Mouse (Mus musculus): ENCODE results near the gene A330070K13Rik.

Gene A330070K13Rik

DNA sequence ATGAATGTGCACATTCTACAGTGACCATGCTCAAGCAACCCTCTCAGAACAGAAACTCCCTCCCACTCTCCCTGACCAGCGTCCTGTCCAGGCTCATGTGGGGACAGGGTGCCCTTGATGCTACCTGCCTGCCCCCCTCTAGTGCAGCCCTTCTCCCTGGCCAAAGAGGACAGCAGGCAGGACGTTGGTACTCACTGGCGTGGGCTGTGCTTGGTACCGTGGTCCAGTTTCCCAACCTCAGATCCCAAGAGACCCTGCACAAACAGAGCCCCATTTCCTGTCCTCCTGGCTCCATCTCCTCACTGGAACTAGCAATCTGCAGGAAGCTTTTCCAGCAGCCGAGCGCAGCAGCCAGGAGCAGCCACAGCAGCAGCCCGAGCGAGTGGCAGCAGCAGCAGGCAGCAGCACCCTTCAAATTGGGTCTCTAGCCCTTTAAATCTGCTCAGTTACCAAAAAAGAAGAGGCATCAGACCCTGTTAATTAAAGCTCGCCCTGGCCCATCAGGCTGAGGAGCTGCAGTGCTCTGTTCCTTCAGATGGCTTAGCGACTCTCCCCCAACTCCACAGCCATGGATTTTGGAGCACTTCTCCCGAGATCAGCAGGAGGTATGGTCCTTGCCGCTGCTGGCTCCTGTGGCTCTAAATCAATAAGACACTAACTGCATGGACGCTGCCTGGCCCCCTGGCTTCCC, at the start of gene A330070K13Rik:
Gene A330070K13Rik (minus strand): TSS at position 410 of the 691 bp plus-strand sequence.
- no peak for DNase-seq

DNA sequence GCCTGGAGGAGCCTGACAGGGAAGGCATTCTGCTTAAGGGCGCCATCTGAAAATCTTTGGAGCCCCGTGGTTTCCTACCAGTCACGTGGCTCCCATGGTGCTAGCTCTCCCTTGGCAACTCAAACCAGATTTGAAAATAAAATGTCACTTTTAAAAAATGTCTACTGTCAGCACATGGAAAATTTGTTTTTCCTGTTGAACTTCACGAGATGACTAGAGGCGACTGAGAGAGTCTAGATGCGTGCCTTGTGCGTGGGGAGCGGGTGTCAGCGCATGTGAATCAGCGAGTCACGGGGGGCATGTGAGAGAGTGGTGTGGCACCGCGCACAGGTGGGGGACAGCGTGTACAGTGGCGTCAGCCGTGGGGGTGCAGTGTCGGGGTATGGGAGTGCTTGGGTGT, 27.1 kb upstream of the A330070K13Rik start:
- no peak for DNase-seq

DNA sequence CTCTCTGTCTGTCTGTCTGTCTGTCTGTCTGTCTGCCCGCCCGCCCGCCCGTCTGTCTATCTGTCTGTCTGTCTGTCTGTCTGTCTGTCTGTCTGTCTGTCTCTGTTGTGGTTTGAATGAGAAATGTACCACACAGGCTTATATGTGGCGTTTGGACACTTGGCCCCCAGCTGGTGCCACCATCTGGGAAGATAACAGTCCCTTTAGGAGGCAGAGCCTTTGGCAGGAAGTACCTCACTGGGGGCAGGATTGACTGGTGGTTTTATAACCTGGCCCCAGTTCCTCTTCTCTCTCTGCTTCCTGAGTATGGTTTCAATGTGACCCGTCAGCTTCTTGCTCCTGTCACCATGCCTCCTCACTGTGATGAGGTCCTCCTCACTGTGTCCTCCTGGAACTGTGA, 25.3 kb upstream of the A330070K13Rik start:
- no peak for DNase-seq

DNA sequence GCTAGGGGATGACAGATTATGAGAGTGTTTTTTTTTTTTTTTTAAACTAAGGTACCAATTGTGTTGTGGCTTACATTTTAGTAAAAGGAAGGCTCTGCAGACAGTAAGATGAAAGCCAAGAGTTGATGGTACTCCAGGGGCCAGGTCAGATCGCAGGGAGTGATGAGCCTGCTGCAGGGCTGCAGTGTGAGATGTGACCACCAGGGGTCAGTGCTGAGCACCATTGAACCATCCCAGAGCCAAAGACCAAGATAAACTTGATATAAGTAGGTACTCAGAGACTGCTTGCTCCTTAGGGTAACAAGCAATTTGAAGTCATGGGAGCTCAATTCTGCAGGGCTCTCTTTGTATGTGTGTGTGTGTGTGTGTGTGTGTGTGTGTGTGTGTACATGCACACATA, 20.8 kb upstream of the A330070K13Rik start:
- DNase-seq, result peak; percentile 48

DNA sequence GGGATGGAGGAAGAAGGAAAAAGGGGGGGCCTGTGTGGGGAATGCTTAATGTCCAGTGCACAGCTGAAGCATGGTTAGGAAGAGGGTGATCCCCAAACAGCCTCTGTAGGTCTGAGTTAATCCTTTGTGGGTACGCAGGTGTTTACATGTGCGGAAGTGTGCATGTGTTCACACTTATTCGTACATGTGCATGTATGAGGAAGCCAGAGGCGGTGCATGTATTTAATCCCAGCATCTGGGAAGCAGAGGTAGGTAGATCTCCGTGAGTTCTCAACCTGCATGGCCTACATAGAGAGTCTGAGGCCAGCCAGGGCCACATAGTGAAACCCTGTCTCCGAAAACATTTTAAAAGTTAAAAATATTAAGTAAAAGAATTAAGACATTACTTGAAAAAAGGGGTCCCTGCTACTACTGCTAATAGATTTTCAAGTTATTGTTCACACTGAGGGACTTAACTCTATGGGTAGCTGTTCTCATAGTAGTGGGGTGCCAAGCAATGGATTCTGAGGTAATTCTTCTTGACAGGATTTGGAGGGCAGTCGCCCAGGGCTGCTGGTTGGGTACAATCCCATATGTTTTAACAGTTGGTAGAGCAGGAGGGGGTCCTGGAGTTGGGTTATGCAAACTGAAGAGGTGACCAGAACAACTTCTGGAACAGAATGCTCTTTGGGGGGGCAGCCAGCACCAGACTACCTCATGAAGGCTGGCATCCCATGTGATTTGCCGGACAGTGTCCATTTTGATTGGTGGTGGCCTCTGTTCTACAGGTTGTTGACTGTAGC, 15.9 kb upstream of the A330070K13Rik start:
- DNase-seq, result no peak

DNA sequence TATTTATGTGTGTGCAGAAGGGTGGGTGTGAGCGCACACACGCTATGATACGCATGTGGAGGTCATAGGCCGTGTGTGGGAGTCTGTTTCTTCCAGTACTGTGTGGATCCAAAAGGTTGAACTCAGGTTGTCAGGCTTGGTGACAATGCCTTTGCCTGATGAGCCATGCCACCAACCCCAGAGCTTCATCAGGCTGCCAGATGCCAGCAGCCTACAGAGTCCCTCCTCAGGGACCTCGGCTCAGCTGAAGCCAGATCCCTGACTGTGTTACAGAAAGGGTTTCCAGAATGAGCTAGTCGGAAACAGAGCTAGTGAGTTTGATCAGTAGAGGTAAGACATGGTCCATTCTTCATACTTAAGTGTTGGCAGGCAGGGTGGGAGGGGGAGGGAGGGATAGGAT, 10.7 kb upstream of the A330070K13Rik start:
- DNase-seq, result no peak

DNA sequence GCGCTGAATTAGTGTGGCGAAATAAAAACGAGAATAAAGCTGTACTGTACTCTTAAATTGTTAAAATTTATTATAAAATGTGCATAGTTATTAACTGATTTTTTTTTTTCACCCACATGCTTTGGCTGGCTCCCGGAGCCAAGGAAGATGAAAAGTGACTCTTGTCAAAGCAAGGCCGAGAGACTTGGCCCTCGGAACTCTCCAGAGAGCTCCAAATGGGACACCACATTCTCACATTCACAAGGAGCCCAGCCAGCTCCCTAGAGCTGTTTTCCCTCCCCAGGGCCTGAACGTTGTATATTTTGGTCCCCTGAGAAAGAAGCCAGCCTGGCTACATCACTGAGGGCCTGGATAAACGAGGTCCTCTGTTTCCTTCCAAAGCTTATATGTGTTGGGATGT, 10.0 kb upstream of the A330070K13Rik start:
- peak; percentile 12 for DNase-seq

DNA sequence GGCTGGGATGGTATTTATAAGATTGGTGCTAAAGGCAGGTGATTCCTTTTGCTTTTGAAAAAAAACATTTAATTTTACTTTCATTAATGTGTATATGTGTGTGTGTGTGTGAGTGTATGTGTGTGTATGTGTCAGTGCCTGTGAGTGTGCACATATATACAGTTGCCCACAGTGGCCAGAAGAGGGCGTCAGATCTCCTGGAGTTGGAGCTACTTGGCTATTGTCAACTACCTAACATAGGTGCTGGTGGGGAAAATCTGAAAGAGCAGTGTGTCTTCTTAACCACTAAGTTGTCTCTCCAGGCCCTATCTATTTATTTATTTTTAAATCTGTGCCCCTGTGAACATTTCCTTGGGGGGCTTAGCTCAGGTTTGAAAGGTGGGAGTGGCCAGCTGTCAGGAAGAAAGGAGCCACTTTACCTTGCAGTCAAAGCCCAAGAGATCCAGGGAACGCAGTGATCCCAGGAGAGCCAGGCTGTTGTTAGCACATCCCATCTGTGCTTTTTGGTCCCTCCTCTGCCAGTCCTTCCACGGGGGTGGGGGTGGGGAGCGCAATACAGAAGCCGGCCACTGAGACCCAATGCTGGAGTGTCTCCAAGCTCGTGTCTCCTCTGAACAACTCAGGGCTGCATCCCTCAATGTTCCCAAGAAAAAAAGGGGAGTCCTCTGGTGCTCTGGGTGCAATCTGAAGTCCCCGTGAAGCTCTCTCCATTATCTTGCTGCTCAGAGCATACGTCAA, 9.4 kb upstream of the A330070K13Rik start:
- DNase-seq, result no peak

DNA sequence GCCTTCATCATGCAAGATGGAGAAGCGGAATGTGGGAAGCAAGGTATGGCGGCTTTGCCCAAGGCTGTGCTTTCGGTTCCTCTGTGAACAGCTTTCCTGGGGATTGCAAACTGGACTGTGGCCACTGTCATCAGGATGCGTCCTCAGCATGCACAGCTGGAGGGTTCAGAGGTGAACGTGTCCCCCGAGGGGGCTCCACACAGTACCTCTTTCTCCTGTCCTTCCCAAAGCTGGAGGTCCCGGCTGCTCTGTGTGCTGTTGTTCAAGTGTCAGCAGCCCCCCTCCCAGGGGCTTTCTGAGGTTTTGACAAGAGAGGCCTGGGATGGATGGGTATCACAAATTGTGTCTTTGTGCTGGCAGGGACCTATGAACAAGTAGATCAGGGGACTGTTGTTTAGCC, 2.0 kb upstream of the A330070K13Rik start:
- DNase-seq, result no peak

DNA sequence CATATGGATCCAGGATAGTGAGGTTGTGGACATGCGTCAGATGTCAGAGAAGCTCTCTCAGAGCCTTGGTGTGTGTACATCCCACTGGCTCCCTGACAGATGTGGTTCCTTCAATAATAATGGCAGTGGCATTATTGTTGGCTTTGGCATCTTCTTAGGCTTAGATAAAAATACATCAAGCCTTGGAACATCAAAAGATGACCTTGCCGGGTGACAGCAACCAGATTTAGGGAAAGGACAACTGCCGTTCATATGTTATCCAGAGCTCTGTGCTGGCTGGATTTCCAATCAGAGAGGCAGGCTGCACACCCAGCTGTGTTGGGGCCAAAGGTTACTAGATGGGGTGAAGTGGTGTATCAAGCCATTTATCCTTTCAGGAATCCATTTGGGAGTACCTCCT, 9.0 kb downstream of the A330070K13Rik start:
- DNase-seq, result no peak

DNA sequence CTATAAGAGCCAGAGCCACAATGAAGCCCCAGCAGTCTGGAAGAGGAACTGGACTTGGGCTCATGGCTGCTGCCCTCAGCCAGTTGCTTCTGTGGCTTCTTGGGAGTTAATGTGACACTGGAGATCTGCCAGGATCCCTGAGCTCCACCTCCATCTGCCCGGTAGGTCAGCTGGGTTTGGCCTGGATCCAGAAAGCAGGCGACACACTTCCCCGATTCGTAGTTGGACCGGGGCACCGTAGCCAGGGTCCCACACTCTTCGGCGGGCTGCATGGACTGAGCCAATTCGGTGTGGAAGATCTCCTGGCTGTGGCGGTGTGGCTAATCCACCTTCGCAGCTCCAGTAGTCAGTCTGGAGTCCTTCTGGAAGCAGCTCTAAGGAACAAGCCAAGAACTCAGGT, 15.2 kb downstream of the A330070K13Rik start, which contains the start of gene Caln1:
Gene Caln1 (plus strand): TSS at position 219 of the 400 bp plus-strand sequence.
- peak; percentile 3 for DNase-seq

GRCm38 (mm10) chr5:130368236-130368635, 16.2 kb downstream of the A330070K13Rik start:
- no peak for DNase-seq

DNA sequence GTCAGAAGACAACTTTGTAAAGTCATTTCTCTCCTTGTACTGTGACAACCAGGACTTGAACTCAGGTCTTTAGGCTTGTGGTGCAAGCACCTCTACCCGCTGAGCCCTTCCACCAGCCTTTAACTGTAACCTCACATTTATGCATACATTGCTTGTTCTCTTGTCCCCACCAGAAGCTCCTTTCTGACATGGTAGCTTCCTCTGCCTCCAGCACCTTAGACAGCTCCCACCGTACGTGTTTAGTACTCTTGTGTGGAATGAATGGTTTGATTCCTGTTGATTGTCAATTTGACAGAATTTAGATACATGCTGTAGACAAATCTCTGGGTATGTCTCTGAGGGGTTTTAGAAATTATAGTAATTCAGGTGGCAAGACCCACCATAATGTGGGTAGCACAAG, 20.7 kb downstream of the A330070K13Rik start:
- DNase-seq, result peak; percentile 18

GRCm38 (mm10) chr5:130363111-130363510, 21.3 kb downstream of the A330070K13Rik start:
- DNase-seq, result no peak

- DNase-seq, result no peak
These were observed 29.2 kb downstream of the A330070K13Rik start for GRCm38 (mm10) chr5:130355223-130355622.

- no peak for DNase-seq
These were observed 38.6 kb downstream of the A330070K13Rik start for GRCm38 (mm10) chr5:130345871-130346270.

GRCm38 (mm10) chr5:130344999-130345398, 39.4 kb downstream of the A330070K13Rik start:
- no peak for DNase-seq

DNA sequence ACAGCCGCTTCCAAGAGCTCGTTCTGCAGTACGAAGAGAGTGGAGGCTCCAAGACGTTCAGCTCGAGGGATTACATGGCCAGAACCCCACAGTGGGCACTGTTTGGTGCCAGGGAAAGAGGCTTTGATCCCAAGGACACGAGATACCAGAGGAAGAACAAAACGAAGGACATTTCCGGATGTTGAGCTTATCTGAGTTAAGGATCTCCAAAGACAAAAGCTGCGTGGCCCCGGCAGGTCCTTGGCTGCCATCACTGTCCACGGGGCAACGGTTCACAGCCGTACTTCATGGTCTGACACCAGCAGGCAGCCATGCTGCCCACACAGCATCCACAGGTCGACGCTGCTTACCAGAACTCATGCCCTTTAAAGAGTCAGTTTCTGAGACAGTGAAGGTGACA, 43.8 kb downstream of the A330070K13Rik start:
- DNase-seq, result no peak

GRCm38 (mm10) chr5:130335462-130335861, 49.0 kb downstream of the A330070K13Rik start:
- no peak for DNase-seq

GRCm38 (mm10) chr5:130333971-130334370, 50.5 kb downstream of the A330070K13Rik start:
- no peak for DNase-seq

DNA sequence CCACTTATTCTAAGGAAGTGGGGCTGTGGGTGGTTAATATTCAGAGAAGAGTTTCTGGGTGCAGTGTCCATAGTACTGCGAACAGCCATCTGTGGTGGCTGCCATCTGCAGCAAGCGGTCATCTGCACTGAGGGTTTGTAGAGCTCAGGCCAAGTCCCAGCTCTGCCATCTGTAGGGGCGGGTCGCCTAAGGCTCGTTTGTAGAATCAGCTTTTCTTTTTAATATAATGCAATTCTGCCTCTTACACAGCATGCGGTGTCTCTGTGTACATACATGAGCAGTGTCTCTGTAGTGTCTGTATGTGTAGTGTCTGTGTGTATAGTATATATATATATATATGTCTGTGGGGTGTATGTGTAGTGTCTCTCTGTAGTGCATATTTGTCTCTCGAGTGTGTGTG, 50.9 kb downstream of the A330070K13Rik start:
- no peak for DNase-seq

GRCm38 (mm10) chr5:130331206-130331605, 53.2 kb downstream of the A330070K13Rik start:
- DNase-seq, result no peak

- DNase-seq, result no peak
These were observed 53.6 kb downstream of the A330070K13Rik start for GRCm38 (mm10) chr5:130330801-130331200.

GRCm38 (mm10) chr5:130329889-130330288, 54.5 kb downstream of the A330070K13Rik start:
- no peak for DNase-seq

Measured in lung, postnatal 10 days (tissue).